Mouse (Mus musculus) skeletal muscle tissue, adult 2 months (tissue): ENCODE results near the gene Olfr1151.

Source experiments
- DNase-seq: peaks from one replicate; pipeline ENCODE4 v3.0.0-alpha.2; 2012; ENCODE audit warnings: low read depth, low spot score

Olfr1151 gene

DNA sequence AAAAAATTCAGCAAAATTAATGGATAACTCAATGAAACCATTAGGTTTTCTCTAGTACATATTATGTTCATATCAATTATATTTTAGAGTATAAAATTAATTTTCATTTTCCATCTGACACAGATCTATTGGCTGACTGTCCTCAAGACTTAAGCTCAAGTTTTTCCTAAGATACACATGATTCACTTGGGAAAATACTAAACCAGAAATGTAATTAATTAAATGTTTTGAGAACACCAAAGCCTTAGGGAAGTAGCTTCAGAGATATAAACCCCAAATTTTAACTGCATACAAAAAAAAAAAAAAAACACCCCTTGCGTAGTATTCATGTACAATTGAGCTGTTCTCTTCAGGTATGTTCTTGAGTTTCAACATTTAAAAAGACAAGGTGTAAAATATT is at the start of gene Olfr1151:
TSS of gene Olfr1151 (plus strand) at position 301 of the 400 bp plus-strand sequence.
- no peak for DNase-seq

DNA sequence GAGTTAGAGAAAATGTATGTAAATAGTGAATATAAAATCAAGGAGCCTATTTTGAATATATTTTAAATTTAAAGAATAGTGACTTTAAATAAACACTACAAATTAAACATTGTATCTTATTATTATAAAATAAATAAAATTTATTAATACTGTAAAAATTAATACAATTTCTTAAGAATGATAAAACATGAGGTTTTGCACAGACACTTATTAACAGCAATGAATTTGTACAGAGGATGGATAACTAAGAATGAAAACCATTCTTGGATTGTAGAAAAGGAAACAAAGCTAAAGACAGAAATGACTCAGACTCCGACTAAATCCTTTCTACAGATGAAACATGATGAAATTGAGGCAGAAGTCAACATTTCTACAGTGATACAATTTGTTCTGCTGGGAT is 46.1 kb upstream of the Olfr1151 start, which contains the start of gene Olfr1145:
TSS of gene Olfr1145 (plus strand) at position 301 of the 400 bp plus-strand sequence.
- no peak for DNase-seq

DNA sequence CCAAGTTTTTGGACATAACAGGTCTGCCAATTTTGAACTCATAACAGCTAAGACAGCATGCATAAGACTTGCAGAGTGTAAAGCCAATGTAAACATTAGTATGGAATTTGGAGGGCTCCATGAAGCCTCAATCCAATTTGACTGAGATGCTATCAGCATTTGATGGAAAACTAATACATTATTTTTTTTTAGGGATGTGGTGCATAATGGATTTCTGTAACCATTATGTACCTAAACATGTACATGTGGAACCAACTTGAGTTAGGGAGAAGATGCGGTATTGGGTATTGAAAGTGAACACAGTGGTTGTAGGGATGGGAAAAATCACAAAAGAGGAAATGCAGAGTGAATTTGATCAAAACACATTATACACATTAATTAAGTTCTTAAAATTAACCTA is 25.4 kb upstream of the Olfr1151 start, which contains the start of gene Olfr1148:
TSS of gene Olfr1148 (plus strand) at position 301 of the 400 bp plus-strand sequence.
- DNase-seq, result no peak

DNA sequence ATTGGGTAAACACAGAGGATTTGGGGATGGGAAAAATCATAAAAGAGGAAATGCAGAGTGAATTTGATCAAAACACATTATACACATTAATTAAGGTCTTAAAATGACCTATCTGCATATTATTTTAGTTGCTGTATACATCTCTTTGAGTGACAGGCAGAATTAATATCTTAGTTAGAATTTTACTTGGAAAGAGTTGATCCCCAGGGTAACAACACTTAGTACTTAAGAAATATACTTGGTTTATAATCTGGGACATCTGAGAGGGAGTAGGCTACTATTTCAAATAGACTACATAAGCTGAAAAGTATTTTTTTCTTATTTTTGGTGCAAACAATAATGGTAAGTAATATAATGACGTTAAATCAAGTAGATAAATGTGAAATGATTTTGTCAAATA is 12.0 kb upstream of the Olfr1151 start, which contains the start of gene Olfr1150-ps1:
TSS of gene Olfr1150-ps1 (plus strand) at position 301 of the 400 bp plus-strand sequence.
- DNase-seq, result no peak

DNA sequence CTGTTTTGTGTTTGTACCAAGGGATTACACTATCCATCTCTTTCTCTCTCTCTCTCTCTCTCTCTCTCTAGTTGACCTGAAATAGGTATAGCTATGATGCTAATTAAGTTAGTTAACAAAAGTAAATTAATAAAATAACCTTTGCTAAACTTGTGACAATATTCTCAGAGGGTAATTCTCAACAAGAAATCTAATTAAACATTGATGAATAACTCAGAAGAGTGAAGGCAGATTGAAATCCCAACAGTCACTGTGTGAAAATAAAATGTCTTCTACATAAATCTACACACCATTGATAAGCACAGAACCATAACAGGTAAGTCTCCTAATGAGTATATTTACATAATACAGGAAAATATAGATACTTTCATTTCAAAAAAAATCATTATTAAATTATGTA is 10.5 kb downstream of the Olfr1151 start, which contains the start of gene Olfr1152:
TSS of gene Olfr1152 (plus strand) at position 301 of the 400 bp plus-strand sequence.
- no peak for DNase-seq

DNA sequence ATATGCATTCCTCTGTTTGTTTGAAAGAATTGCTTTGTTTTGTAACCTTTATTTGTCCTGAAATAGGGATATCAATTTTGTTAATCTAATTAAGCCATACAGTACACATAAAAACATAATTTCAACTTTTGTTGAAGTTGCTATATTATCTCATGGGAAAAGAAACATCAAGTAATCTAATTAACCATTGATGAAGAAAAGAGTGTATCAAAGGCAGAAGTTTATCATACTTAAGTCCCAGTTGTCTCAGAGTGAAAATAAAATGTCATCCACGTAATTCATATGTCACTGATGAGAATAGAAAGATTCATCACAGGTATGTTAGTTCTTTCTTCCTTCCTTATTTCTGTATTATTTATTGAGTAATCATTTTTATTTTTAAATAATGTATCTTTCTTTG is 39.0 kb downstream of the Olfr1151 start, which contains the start of gene Olfr1153:
TSS of gene Olfr1153 (plus strand) at position 301 of the 400 bp plus-strand sequence.
- no peak for DNase-seq

DNA sequence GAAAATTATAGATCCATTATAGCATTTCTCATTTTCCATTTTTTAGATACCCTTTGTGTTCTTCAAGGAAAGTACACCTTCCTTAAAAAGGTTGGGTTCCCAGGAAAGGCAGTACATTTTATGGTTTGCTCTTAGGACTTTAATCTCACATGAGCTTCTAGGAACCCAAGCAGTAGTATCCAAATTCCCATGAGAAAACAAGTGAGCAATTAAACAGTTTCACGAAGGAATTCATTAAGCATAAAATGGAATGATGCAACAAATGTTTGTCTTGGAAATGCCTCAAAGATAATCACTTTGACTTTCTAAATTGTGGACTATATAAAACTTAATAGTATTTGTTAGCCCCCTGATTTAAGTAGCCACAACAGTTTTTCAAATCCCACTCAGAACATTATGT is 49.4 kb downstream of the Olfr1151 start, which contains the start of gene Olfr1154:
TSS of gene Olfr1154 (minus strand) at position 101 of the 400 bp plus-strand sequence.
- DNase-seq, result no peak
